Mouse (Mus musculus) ES-E14 (cell line): Measurements from ENCODE around the gene Ell.

ENCODE experiments used
- CHD2 ChIP-seq: IDR thresholded peaks from 2 replicates; pipeline ENCODE4 v1.6.1; 2014; ENCODE audit warnings: mild to moderate bottlenecking, low read depth, low read length, inconsistent platforms
- HCFC1 ChIP-seq: IDR thresholded peaks from 2 replicates; pipeline ENCODE4 v1.6.1; 2012; ENCODE audit warnings: low read length, inconsistent platforms, borderline replicate concordance; ENCODE audit not compliant: insufficient read depth
- MAFK ChIP-seq: IDR thresholded peaks from 2 replicates; pipeline ENCODE4 v1.6.1; 2014; ENCODE audit warnings: mild to moderate bottlenecking, low read depth, low read length, inconsistent platforms; ENCODE audit not compliant: insufficient read depth
- ZC3H11A ChIP-seq: IDR thresholded peaks from 2 replicates; pipeline ENCODE4 v1.6.1; 2012; ENCODE audit warnings: low read depth, mild to moderate bottlenecking, inconsistent platforms, low read length, borderline replicate concordance

GRCm38 (mm10) chr8:70630532-70631381 is 91.5 kb downstream of the Ell start:
- no peak for TF ChIP-seq CHD2
- no peak for TF ChIP-seq HCFC1
- no peak for TF ChIP-seq ZC3H11A
- no peak for TF ChIP-seq MAFK
